Mouse (Mus musculus) MEL (cell line): ENCODE measurements around the gene Pbx2. TPM values are rescaled to one million over a fixed set of nuclear protein-coding genes. Genes with fewer than 3 reads are reported as not detected.

Experiments used
- DNase-seq: peaks from one replicate; pipeline ENCODE4 v3.0.0; 2011; ENCODE audit warnings: low read depth, low spot score
- H3K27ac ChIP-seq: 2 replicates; pipeline ENCODE4 v1.5.1; 2012; ENCODE audit warnings: low read depth, mild to moderate bottlenecking, control low read depth, low read length, moderate library complexity; ENCODE audit not compliant: control insufficient read depth
- H3K27me3 ChIP-seq, 2 experiments: fragments of 150-350 bp in 1 of 2; sonication (generic) in 1 of 2; 2 replicates each; pipeline ENCODE4 v1.6.1; 2012; ENCODE audit warnings: low read length in 2 of 2, mild to moderate bottlenecking in 2 of 2, improper control_type of control experiment in 1 of 2, moderate library complexity in 1 of 2; ENCODE audit not compliant: insufficient read depth in 2 of 2, control insufficient read depth in 1 of 2
- H3K36me3 ChIP-seq, 2 experiments: 2 replicates each; pipeline ENCODE4 v1.6.1; 2012 to 2014; ENCODE audit warnings: low read length in 2 of 2, improper control_type of control experiment in 1 of 2, inconsistent platforms in 1 of 2, mild to moderate bottlenecking in 1 of 2; ENCODE audit not compliant: insufficient read depth in 2 of 2, control insufficient read depth in 1 of 2
- H3K4me1 ChIP-seq, 2 experiments: fragments of 150-350 bp in 1 of 2; sonication (generic) in 1 of 2; 2 replicates each; pipeline ENCODE4 v1.6.1; 2012; ENCODE audit warnings: low read length in 2 of 2, improper control_type of control experiment in 1 of 2, mild to moderate bottlenecking in 1 of 2; ENCODE audit not compliant: insufficient read depth in 2 of 2, control insufficient read depth in 1 of 2
- H3K4me3 ChIP-seq, 2 experiments: fragments of 150-350 bp in 1 of 2; sonication (generic) in 1 of 2; 2 replicates each; pipeline ENCODE4 v1.5.1; 2012; ENCODE audit warnings: low read depth in 2 of 2, low read length in 2 of 2, mild to moderate bottlenecking in 2 of 2, moderate library complexity in 2 of 2, control low read depth in 1 of 2, improper control_type of control experiment in 1 of 2; ENCODE audit not compliant: control insufficient read depth in 1 of 2, insufficient read depth in 1 of 2
- H3K79me2 ChIP-seq: 2 replicates; pipeline ENCODE4 v1.6.1; 2012; ENCODE audit warnings: mild to moderate bottlenecking, low read length, moderate library complexity; ENCODE audit not compliant: control insufficient read depth, poor library complexity, insufficient read depth
- H3K9ac ChIP-seq: 2 replicates; pipeline ENCODE4 v1.6.1; 2012; ENCODE audit warnings: low read depth, mild to moderate bottlenecking, control low read depth, low read length, moderate library complexity; ENCODE audit not compliant: control insufficient read depth, poor library complexity, severe bottlenecking
- H3K9me3 ChIP-seq: fragments of 150-350 bp; sonication (generic); replicated peaks from 2 replicates; pipeline ENCODE4 v1.6.1; 2012; ENCODE audit warnings: mild to moderate bottlenecking, low read length, improper control_type of control experiment, moderate library complexity; ENCODE audit not compliant: insufficient read depth
- CHD1 ChIP-seq: IDR thresholded peaks from 2 replicates; pipeline ENCODE4 v1.6.1; 2012; ENCODE audit warnings: low read depth, mild to moderate bottlenecking, inconsistent platforms, low read length, improper control_type of control experiment
- CTCF ChIP-seq, 3 experiments: IDR thresholded peaks in 2 of 3; conservative IDR thresholded peaks in 1 of 3; 2 replicates each; pipeline ENCODE4 v1.5.1; 2011 to 2012; ENCODE audit warnings: low read length in 3 of 3, low read depth in 2 of 3, mild to moderate bottlenecking in 2 of 3, improper control_type of control experiment in 1 of 3, inconsistent platforms in 1 of 3, mixed read lengths in 1 of 3, moderate library complexity in 1 of 3; ENCODE audit not compliant: control insufficient read depth in 1 of 3, insufficient read depth in 1 of 3, poor library complexity in 1 of 3, severe bottlenecking in 1 of 3
- EP300 ChIP-seq, 2 experiments: IDR thresholded peaks; 2 replicates each; pipeline ENCODE4 v1.6.1; 2011; ENCODE audit warnings: improper control_type of control experiment in 2 of 2, low read length in 2 of 2, low read depth in 1 of 2, mild to moderate bottlenecking in 1 of 2
- GABPA ChIP-seq: IDR thresholded peaks from 2 replicates; pipeline ENCODE4 v1.6.1; 2012; ENCODE audit warnings: low read depth, mild to moderate bottlenecking, inconsistent platforms, low read length, improper control_type of control experiment, moderate library complexity
- GATA1 ChIP-seq: IDR thresholded peaks from 2 replicates; pipeline ENCODE4 v1.6.1; 2011; ENCODE audit warnings: low read depth, low read length, improper control_type of control experiment
- JUND ChIP-seq: IDR thresholded peaks from 2 replicates; pipeline ENCODE4 v1.6.1; 2011; ENCODE audit warnings: low read depth, mild to moderate bottlenecking, improper control_type of control experiment, low read length
- MAFK ChIP-seq: IDR thresholded peaks from 2 replicates; pipeline ENCODE4 v1.6.1; 2011; ENCODE audit warnings: low read depth, mild to moderate bottlenecking, low read length, improper control_type of control experiment, borderline replicate concordance
- MAX ChIP-seq: IDR thresholded peaks from 2 replicates; pipeline ENCODE4 v1.6.1; 2011; ENCODE audit warnings: low read length, improper control_type of control experiment
- MEF2A ChIP-seq: IDR thresholded peaks from 2 replicates; pipeline ENCODE4 v1.6.1; 2014; ENCODE audit warnings: low read depth, mild to moderate bottlenecking, inconsistent platforms, low read length, improper control_type of control experiment; ENCODE audit not compliant: poor library complexity, insufficient replicate concordance, severe bottlenecking; ENCODE audit errors: extremely low read depth
- MYB ChIP-seq: IDR thresholded peaks from 2 replicates; pipeline ENCODE4 v1.6.1; 2011; ENCODE audit warnings: mild to moderate bottlenecking, low read depth, low read length, improper control_type of control experiment
- NELFE ChIP-seq: IDR thresholded peaks from 2 replicates; pipeline ENCODE4 v1.6.1; 2011; ENCODE audit warnings: low read depth, low read length, improper control_type of control experiment
- NRF1 ChIP-seq: IDR thresholded peaks from 2 replicates; pipeline ENCODE4 v1.6.1; 2014; ENCODE audit warnings: low read depth, mild to moderate bottlenecking, inconsistent platforms, low read length, improper control_type of control experiment, moderate library complexity; ENCODE audit not compliant: poor library complexity, insufficient read depth, severe bottlenecking
- POLR2AphosphoS2 ChIP-seq: IDR thresholded peaks from 2 replicates; pipeline ENCODE4 v1.6.1; 2011; ENCODE audit warnings: low read length, improper control_type of control experiment
- RAD21 ChIP-seq: IDR thresholded peaks from 2 replicates; pipeline ENCODE4 v1.6.1; 2011; ENCODE audit warnings: mild to moderate bottlenecking, low read depth, low read length, improper control_type of control experiment
- RCOR1 ChIP-seq: IDR thresholded peaks from 2 replicates; pipeline ENCODE4 v1.6.1; 2012; ENCODE audit warnings: low read depth, mild to moderate bottlenecking, inconsistent platforms, low read length, improper control_type of control experiment
- TAL1 ChIP-seq: IDR thresholded peaks from 2 replicates; pipeline ENCODE4 v1.6.1; 2012; ENCODE audit warnings: mild to moderate bottlenecking, inconsistent platforms, low read length, moderate library complexity, mixed read lengths
- TBP ChIP-seq: IDR thresholded peaks from 2 replicates; pipeline ENCODE4 v1.8.0; 2011; ENCODE audit warnings: low read depth, low read length, improper control_type of control experiment
- TCF12 ChIP-seq: IDR thresholded peaks from 2 replicates; pipeline ENCODE4 v1.6.1; 2014; ENCODE audit warnings: low read depth, mild to moderate bottlenecking, inconsistent platforms, low read length, improper control_type of control experiment, moderate library complexity
- UBTF ChIP-seq: IDR thresholded peaks from 2 replicates; pipeline ENCODE4 v1.6.1; 2012; ENCODE audit warnings: low read depth, mild to moderate bottlenecking, inconsistent platforms, low read length, improper control_type of control experiment, moderate library complexity, borderline replicate concordance; ENCODE audit not compliant: insufficient read depth
- ZC3H11A ChIP-seq: IDR thresholded peaks from 2 replicates; pipeline ENCODE4 v1.6.1; 2012; ENCODE audit warnings: low read depth, mild to moderate bottlenecking, inconsistent platforms, low read length, improper control_type of control experiment
- ZKSCAN1 ChIP-seq: IDR thresholded peaks from 2 replicates; pipeline ENCODE4 v1.6.1; 2012; ENCODE audit warnings: low read depth, mild to moderate bottlenecking, inconsistent platforms, low read length, improper control_type of control experiment, moderate library complexity
- ZMIZ1 ChIP-seq: IDR thresholded peaks from 2 replicates; pipeline ENCODE4 v1.6.1; 2012; ENCODE audit warnings: low read depth, mild to moderate bottlenecking, inconsistent platforms, low read length, improper control_type of control experiment, moderate library complexity
- polyA plus RNA-seq, 2 experiments: library from polyadenylated mRNA; stranded (reverse) in 1 of 2; unstranded in 1 of 2; fragments of >175 nt in 1 of 2; fragments of >200 nt in 1 of 2; gene quantifications; 2 replicates each; pipeline versions ENCODE4 v1.2.1 to v1.2.4; 2012; ENCODE audit warnings: low replicate concordance in 2 of 2, low read depth in 1 of 2; ENCODE audit not compliant: insufficient read length in 2 of 2, insufficient read depth in 1 of 2, missing spikeins in 1 of 2
- total RNA-seq: library from RNA; depleted of rRNA; stranded (reverse); fragments of 300-350 nt; gene quantifications from 2 replicates; pipeline ENCODE4 v1.2.3, GENCODE M21; 2012

Pbx2 gene
- total and polyA plus RNA-seq, 3 experiments: 40.3 to 76.7 TPM; not detected in 1

- no peak for DNase-seq
- Histone ChIP-seq H3K4me1 (peaks cover 6 to 26% of the 10 kb centered on the region in 2 experiments; a peak in 3 of 4 replicates), H3K9ac (peak overlapping the region; percentile 92)
These were observed 15.3 kb downstream of the Pbx2 start for GRCm38 (mm10) chr17:34606186-34607039.

DNA sequence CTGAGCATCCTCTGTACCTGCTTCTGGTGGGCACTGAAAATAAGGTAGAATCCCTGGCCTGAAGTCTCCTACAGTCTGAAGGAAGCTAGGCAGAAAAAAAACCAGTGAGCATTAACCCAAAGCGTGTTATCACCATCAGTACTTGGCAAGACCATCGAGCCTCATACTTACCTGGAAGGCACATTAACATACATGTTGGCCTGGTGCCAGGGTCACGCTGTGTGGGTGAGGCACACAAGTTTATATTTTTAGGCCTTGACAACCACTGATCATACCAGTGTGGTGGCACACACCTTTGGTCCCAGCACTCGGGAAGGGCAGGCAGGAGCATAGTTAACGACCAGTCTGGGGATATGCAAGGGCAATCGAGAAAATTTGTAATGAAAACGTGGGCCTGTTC lies 16.9 kb downstream of the Pbx2 start:
- peaks cover 43% of the 10 kb centered on the region for H3K79me2 ChIP-seq
- H3K9ac ChIP-seq: no peak overlapping the region
- no peak for DNase-seq
- peaks cover 0 to 15% of the 10 kb centered on the region in 2 experiments; a peak in 2 of 4 replicates for H3K36me3 ChIP-seq
- no peak overlapping the region for H3K27ac ChIP-seq
- H3K9me3 ChIP-seq: no peaks in the 10 kb centered on the region
- TF ChIP-seq ZC3H11A (no peak), TAL1 (no peak), NRF1 (no peak), TCF12 (no peak), RCOR1 (no peak), CTCF (IDR thresholded peaks at IDR 0.05 in 2 of 3, conservative IDR thresholded peaks at IDR 0.05 in 1 of 3; ENCODE audit: control insufficient read depth in 1 of 3, insufficient read depth in 1 of 3, low read depth in 2 of 3, low read length in 3 of 3, poor library complexity in 1 of 3, severe bottlenecking in 1 of 3) (no peak), MEF2A (no peak), ZKSCAN1 (no peak), UBTF (no peak), CHD1 (no peak), ZMIZ1 (no peak), GABPA (no peak), POLR2AphosphoS2 (no peak), EP300 (IDR thresholded peaks at IDR 0.05; ENCODE audit: low read depth in 1 of 2, low read length in 2 of 2) (no peak), NELFE (no peak), RAD21 (no peak), JUND (no peak), MAFK (no peak), MYB (no peak), GATA1 (no peak)
- TF ChIP-seq, all 39 proteins: peak for 0
- H3K4me1 ChIP-seq: peaks cover 9 to 31% of the 10 kb centered on the region in 2 experiments; a peak in 3 of 4 replicates
- no peak overlapping the region for H3K4me3 ChIP-seq
- H3K27me3 ChIP-seq: no peaks in the 10 kb centered on the region

More at GRCm38 (mm10) chr17:34606186-34607039, 15.3 kb downstream of the Pbx2 start:
- no peaks in the 10 kb centered on the region for H3K27me3 ChIP-seq
- no peak for TF ChIP-seq MEF2A
- no peak for TF ChIP-seq MAFK
- TF ChIP-seq JUND: no peak
- TF ChIP-seq MAX: no peak
- TF ChIP-seq TBP: no peak
- TF ChIP-seq, all 39 proteins: peak for 0
- Histone ChIP-seq H3K9me3 (no peaks in the 10 kb centered on the region), H3K27ac (peak overlapping the region; percentile 39), H3K79me2 (peaks cover 53% of the 10 kb centered on the region), H3K4me3 (peak overlapping the region; percentile 95 to 99), H3K36me3 (peaks cover 0 to 10% of the 10 kb centered on the region in 2 experiments; a peak in 2 of 4 replicates)
